Comparison of ENCODE assay signal across 26 mouse cellular contexts in the genomic region with DNA sequence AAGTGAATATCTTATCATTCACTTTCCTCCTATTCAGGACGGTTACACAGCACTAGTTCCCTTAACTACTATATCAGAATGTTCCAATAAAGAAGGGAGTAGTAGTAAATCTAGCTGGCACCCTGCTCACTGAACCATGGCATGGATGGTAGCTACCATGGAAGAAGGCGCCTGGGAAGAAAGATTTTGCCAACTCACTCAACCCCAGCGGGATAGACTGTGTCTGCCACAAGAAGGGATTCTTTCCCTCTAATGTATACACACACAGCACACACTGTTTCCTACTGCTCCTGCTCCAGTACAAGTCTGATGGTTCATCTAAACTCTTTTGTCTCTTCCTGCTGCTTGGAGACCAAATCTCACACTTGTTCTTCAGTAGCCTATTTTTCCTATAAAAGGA.
"Had no signal": no experiment of that assay in that cellular context is flagged by ENCODE, and none has a peak within 500 bp of the region (broad histone marks: within the 10 kb centered on the region; RNA-seq: fewer than 3 reads in every experiment).

No protein-coding gene starts in this region.

- H3K9ac ChIP-seq: heart, embryonic 12.5 days; hindbrain, embryonic 12.5 days; hindbrain, embryonic 14.5 days; intestine, embryonic 15.5 days; limb, embryonic 12.5 days; liver, embryonic 15.5 days; liver, postnatal 0 days had no signal

- H3K36me3 ChIP-seq: heart, embryonic 10.5 days; heart, embryonic 12.5 days; hindbrain, embryonic 10.5 days; hindbrain, embryonic 12.5 days; intestine, embryonic 15.5 days; limb, embryonic 10.5 days; limb, embryonic 12.5 days; liver, embryonic 15.5 days had no signal

- H3K27me3 ChIP-seq: heart, embryonic 12.5 days; intestine, embryonic 15.5 days; liver, embryonic 15.5 days had no signal

- H3K4me3 ChIP-seq: gastrocnemius, adult 2 months; heart, embryonic 10.5 days; heart, embryonic 12.5 days; hindbrain, embryonic 10.5 days; hindbrain, embryonic 12.5 days; intestine, embryonic 15.5 days; layer of hippocampus, adult 2 months; left cerebral cortex, adult 2 months; limb, embryonic 10.5 days; limb, embryonic 12.5 days; liver, embryonic 15.5 days had no signal

- ATAC-seq: hindbrain, embryonic 16.5 days; inflammation-experienced regulatory T-cells, adult 6 months; intestine, embryonic 15.5 days; intestine, postnatal 0 days; liver, postnatal 0 days had no signal

- H3K9me3 ChIP-seq: heart, embryonic 10.5 days; heart, embryonic 12.5 days; hindbrain, embryonic 10.5 days; hindbrain, embryonic 12.5 days; intestine, embryonic 15.5 days; limb, embryonic 10.5 days; limb, embryonic 12.5 days; liver, embryonic 15.5 days had no signal

- DNase-seq: gastrocnemius, adult 2 months; gastrocnemius, postnatal 10 days; gastrocnemius, postnatal 25 days; heart, adult 18-20 months; heart, postnatal 10 days; heart, postnatal 4 days; kidney, adult 18-20 months; kidney, adult 8-10 months; kidney, postnatal 36 days; liver; liver, postnatal 0 days had no signal

- H3K4me2 ChIP-seq: heart, embryonic 12.5 days; hindbrain, embryonic 12.5 days; hindbrain, embryonic 14.5 days; intestine, embryonic 15.5 days; limb, embryonic 12.5 days; liver, embryonic 11.5 days; liver, embryonic 15.5 days had no signal

- H3K27ac ChIP-seq: gastrocnemius, adult 2 months; heart, embryonic 10.5 days; hindbrain, embryonic 10.5 days; hindbrain, embryonic 12.5 days; hindbrain, embryonic 14.5 days; intestine, embryonic 15.5 days; layer of hippocampus, adult 2 months; left cerebral cortex, adult 2 months; limb, embryonic 10.5 days; limb, embryonic 12.5 days had no signal
